Mouse (Mus musculus) liver, embryonic 12.5 days (tissue): Measurements from ENCODE around the gene Bcat1. TPM values are rescaled to one million over a fixed set of nuclear protein-coding genes. Genes with fewer than 3 reads are reported as not detected.
"Not testable (repeated sequence)": the region's sequence is repeated elsewhere in the genome, so short reads cannot be mapped to it uniquely, and the experiment has no call there.

Experiments used
- ATAC-seq: fragments of 200-750 bp; cut with Nextera tagmentation; 2 replicates; pipeline ENCODE4 v1.8.0; 2017; ENCODE audit warnings: moderate number of reproducible peaks, mild to moderate bottlenecking, moderate library complexity
- H3K27ac ChIP-seq: fragments of 300-500 bp; sonication (generic); 2 replicates; pipeline ENCODE4 v1.5.1; 2016; ENCODE audit warnings: mild to moderate bottlenecking
- H3K27me3 ChIP-seq: fragments of 300-500 bp; sonication (generic); replicated peaks from 2 replicates; pipeline ENCODE4 v1.6.1; 2016; ENCODE audit warnings: mild to moderate bottlenecking, moderate library complexity
- H3K36me3 ChIP-seq: fragments of 300-500 bp; sonication (generic); 2 replicates; pipeline ENCODE4 v1.6.1; 2016; ENCODE audit warnings: mild to moderate bottlenecking, moderate library complexity
- H3K4me1 ChIP-seq: fragments of 300-500 bp; sonication (generic); 2 replicates; pipeline ENCODE4 v1.6.1; 2016
- H3K4me2 ChIP-seq: fragments of 300-500 bp; sonication (generic); 2 replicates; pipeline ENCODE4 v1.6.1; 2016; ENCODE audit warnings: mild to moderate bottlenecking, moderate library complexity
- H3K4me3 ChIP-seq: fragments of 300-500 bp; sonication (generic); 2 replicates; pipeline ENCODE4 v1.5.1; 2016; ENCODE audit warnings: mild to moderate bottlenecking, moderate library complexity
- H3K9ac ChIP-seq: fragments of 300-500 bp; sonication (generic); 2 replicates; pipeline ENCODE4 v1.6.1; 2016; ENCODE audit warnings: mild to moderate bottlenecking, moderate library complexity
- H3K9me3 ChIP-seq: fragments of 300-500 bp; sonication (generic); replicated peaks from 2 replicates; pipeline ENCODE4 v1.6.1; 2016; ENCODE audit warnings: mild to moderate bottlenecking, moderate library complexity
- WGBS: fragments of 180-500 bp; shearing (Covaris S2); methylation state at CpG from one replicate; pipeline ENCODE4 v1.1.7; 2016; ENCODE audit not compliant: insufficient replicate concordance; 5-methylcytosine and 5-hydroxymethylcytosine counted together
- polyA plus RNA-seq: library from polyadenylated mRNA; unstranded; fragments of >200 nt; fragmentation: Nextera tagmentation; extraction: Ambion mirVana; gene quantifications from 2 replicates; pipeline ENCODE4 v1.2.1, GENCODE M21; 2016

The Bcat1 gene
- polyA plus RNA-seq, 1 experiment from 2014 or later: 0.93 TPM

DNA sequence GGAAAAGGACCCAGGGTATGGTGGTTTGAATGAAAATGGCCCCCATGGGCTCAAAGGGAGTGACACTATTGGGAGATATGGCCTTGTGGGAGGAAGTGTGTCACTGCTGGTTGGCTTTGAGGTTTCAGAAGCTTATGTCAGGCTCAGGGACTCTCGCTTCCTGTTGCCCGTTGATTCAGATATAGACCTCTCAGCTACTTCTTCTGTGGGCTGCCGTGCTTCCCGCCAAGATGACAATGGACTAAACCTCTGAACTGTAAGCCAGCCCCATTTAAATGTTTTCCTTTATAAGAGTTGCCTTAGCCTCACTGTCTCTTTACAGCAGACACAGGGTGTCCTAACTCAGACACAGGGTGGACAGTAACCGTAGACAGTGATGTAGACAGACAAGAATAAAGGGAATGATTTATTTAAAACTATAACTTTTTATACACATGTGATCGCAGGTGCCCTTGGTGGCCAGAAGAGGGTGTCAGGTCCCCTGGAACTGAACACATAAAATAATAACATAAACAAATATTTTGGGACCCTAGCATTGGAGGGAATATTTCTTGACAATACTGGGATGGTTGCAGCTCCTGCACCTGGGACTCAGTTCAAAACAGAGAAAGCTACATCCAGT, 39.6 kb upstream of the Bcat1 start, which contains the start of gene Lrmp:
Gene Lrmp (plus strand): TSS at position 178 of the 622 bp plus-strand sequence.
- Histone ChIP-seq H3K4me1 (peaks cover 26% of the 10 kb centered on the region), H3K27ac (peak within 1 kb of the TSS; percentile 45), H3K4me2 (peak within 1 kb of the TSS; percentile 34), H3K9me3 (no peaks in the 10 kb centered on the region), H3K36me3 (no peaks in the 10 kb centered on the region), H3K4me3 (no peak within 1 kb of the TSS), H3K27me3 (no peaks in the 10 kb centered on the region), H3K9ac (0 out of 2 replicates have a peak within 1 kb of the TSS, but pooled peaks have one; percentile 17)
- 36% methylated on average over 6 of the region's 6 CpGs for WGBS
- no peak for ATAC-seq

DNA sequence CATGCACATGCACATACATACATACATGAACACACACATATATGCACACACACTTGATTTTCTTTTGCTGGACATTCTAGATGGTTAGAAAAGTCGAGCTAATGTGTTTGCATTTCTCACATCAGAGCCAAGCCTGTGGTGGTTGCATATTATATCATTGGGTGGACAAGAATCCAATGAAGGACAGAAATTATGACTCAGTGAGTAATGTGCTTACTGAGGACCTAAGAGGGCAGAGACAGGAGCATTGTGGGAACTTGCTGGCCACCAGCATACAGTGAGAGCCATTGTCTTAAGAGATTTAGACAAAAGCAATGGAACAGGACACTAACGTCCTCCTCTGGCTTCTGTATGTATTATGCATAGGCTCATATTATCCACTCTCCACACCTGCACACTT, 38.6 kb upstream of the Bcat1 start:
- ATAC-seq: no peak
- H3K4me3 ChIP-seq: no peak overlapping the region
- H3K27ac ChIP-seq: no peak overlapping the region
- no peaks in the 10 kb centered on the region for H3K27me3 ChIP-seq
- no peaks in the 10 kb centered on the region for H3K9me3 ChIP-seq
- peaks cover 19% of the 10 kb centered on the region for H3K4me1 ChIP-seq
- no peaks in the 10 kb centered on the region for H3K36me3 ChIP-seq
- H3K4me2 ChIP-seq: no peak overlapping the region
- H3K9ac ChIP-seq: no peak overlapping the region
- 55% methylated on average over 2 of the region's 2 CpGs for WGBS

DNA sequence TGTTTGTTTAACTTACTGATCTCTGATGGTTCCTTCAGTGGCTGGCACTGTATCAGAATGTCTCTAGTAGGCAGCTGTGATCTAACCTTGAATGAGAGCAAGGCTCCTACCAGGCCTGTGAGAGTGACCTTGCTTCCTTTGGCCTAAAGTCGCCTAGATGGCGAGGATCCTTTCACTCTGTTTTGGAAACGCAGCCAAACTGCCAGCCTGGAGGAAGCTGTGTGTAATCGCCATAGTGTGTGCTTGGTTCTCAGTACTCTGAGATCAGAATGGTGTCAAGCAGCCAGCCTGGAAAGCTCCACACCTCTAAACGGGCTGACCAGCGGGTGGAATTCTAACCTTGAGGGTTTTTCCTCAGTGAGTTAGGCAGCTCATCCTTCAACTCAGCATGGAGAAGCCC, 36.9 kb upstream of the Bcat1 start:
- WGBS: 52% methylated on average over 6 of the region's 6 CpGs
- H3K4me3 ChIP-seq: no peak overlapping the region
- no peak for ATAC-seq
- no peak overlapping the region for H3K9ac ChIP-seq
- no peak overlapping the region for H3K27ac ChIP-seq
- peaks cover 19% of the 10 kb centered on the region for H3K4me1 ChIP-seq
- H3K36me3 ChIP-seq: no peaks in the 10 kb centered on the region
- H3K4me2 ChIP-seq: no peak overlapping the region
- no peaks in the 10 kb centered on the region for H3K9me3 ChIP-seq
- H3K27me3 ChIP-seq: no peaks in the 10 kb centered on the region

DNA sequence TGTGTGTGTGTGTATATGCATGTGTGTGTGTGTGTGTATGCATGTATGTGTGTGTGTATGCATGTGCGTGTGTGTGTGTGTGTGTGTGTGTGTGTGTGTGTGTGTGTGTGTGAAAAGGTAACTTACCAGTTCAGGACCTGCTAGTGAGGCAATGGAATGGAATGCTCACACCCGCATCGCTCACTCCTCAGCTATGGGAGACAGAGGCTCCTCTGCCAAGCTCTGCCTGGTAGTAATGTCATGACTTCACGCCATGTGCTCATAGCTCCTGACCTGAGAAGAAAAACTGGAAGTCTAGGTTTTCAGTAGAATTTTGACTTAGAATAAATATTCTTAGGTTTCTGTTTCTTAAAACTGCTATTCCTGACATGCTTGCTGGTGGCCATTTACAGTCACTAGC, 34.8 kb upstream of the Bcat1 start:
- Histone ChIP-seq H3K4me1 (peaks cover 6% of the 10 kb centered on the region; the same call in 1 of the 2 replicates), H3K27me3 (no peaks in the 10 kb centered on the region), H3K4me3 (no peak overlapping the region), H3K9ac (no peak overlapping the region), H3K27ac (no peak overlapping the region), H3K9me3 (no peaks in the 10 kb centered on the region), H3K36me3 (no peaks in the 10 kb centered on the region), H3K4me2 (no peak overlapping the region)
- no peak for ATAC-seq
- 91% methylated on average over 3 of the region's 4 CpGs for WGBS

DNA sequence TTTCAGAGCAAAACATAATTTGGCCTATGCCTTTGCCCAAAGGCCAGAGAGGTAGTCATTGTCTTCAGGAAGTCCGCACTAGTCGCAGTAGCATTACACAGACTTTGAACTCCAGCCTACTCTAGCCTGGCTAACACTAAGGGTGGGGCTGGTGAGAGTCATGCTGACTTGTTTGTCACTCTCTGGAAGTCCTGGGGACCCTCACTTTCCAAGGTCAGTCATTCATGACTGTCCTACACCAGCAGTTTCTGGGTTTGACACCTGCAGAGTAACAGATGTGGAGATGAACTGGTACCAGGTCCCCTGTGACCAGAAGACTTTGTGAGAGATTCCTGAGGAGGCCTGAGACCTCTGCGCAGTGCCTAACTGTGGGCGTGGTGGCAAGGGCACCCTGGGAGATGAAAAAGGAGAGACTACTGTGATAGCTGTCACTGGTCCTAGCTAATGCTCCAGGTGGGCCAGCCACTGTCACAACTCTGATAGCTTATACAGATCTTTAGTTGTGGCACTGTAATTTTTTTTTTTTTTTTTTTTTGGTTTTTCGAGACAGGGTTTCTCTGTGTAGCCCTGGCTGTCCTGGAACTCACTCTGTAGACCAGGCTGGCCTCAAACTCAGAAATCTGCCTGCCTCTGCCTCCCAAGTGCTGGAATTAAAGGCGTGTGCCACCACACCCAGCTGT, 30.3 kb upstream of the Bcat1 start:
- Histone ChIP-seq H3K4me3 (no peak overlapping the region), H3K36me3 (no peaks in the 10 kb centered on the region), H3K27me3 (no peaks in the 10 kb centered on the region), H3K27ac (no peak overlapping the region), H3K9me3 (no peaks in the 10 kb centered on the region), H3K9ac (no peak overlapping the region), H3K4me2 (no peak overlapping the region), H3K4me1 (peaks cover 3% of the 10 kb centered on the region; the same call in 1 of the 2 replicates)
- no peak for ATAC-seq
- WGBS: 72% methylated on average over 6 of the region's 6 CpGs

DNA sequence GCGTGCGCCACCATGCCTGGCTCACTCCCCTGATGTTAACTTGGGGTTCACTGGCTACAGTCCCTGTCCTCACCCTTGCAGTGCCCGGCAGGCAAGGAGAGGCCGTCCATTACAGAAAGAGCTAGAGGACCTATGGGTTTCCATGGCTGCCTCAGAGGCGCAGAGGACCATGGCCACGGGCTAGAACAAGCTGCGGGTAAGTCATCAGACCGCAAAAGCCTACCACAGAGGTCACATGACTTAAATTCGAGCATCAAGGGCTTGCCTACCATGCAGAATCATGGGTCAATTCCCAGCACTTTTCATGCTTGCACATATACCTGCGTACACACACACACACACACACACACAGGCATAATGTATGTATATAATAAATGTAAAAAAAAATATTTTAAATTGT, 29.5 kb upstream of the Bcat1 start:
- Histone ChIP-seq H3K4me3 (no peak overlapping the region), H3K4me1 (peaks cover 3% of the 10 kb centered on the region; the same call in 1 of the 2 replicates), H3K4me2 (no peak overlapping the region), H3K9ac (no peak overlapping the region), H3K9me3 (no peaks in the 10 kb centered on the region), H3K27ac (no peak overlapping the region), H3K27me3 (no peaks in the 10 kb centered on the region), H3K36me3 (no peaks in the 10 kb centered on the region)
- ATAC-seq: no peak
- 78% methylated on average over 10 of the region's 10 CpGs for WGBS

DNA sequence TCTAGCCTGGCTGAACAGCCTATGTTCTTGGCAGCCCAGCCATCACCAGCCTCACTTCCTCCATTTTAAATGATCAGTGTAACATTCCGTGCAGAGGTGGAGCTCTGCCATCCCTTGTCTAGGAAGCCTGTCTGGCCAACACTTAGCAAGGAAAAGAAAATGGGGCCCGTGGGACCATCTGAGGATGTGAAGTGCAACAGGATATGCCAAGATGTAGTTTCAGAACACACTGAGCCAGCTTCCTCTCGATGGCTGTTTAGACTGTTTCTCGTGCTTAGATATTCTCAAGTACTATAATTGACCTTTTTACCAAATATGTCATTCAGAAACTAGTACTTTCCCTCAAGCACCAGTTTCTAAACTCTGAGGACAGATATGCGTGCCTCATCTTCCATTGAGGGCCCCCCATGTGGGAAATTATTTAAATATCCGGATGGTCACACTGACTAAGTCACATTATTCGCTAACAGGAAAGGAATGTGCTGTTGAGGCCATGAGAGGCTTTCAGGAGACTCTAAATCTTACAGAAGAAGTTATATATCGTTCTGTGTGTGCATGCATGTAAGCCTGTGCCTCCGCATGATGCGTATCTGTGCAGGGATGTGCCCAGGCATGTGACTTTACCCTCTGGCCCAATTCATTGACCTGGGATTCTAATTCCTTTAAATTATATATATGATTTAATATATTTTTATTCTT, 28.4 kb upstream of the Bcat1 start:
- H3K27ac ChIP-seq: no peak overlapping the region

DNA sequence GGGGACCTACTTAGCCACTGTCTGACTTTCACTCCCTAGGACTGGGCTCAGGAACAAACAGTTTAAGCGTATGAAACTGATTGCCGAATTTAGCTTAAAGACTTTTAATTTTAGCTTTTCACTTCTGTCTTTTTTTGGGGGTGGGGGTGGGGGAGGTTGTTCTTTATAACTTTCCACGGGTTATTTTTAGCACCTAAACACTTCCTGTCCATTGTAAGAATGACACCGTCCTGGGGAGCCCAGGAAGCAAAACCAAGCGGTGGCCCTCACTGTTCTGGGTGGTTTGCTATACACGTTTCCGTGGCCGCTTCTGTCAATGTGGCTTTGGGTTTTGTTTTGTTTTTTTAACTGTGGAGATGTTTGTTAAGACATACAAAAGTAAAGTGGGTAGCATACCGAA, 24.9 kb upstream of the Bcat1 start:
- no peak overlapping the region for H3K9ac ChIP-seq
- no peaks in the 10 kb centered on the region for H3K27me3 ChIP-seq
- WGBS: 27% methylated on average over 9 of the region's 9 CpGs
- peaks cover 5% of the 10 kb centered on the region; the same call in 1 of the 2 replicates for H3K4me1 ChIP-seq
- H3K27ac ChIP-seq: no peak overlapping the region
- no peak overlapping the region for H3K4me2 ChIP-seq
- no peaks in the 10 kb centered on the region for H3K36me3 ChIP-seq
- no peaks in the 10 kb centered on the region for H3K9me3 ChIP-seq
- no peak for ATAC-seq
- H3K4me3 ChIP-seq: no peak overlapping the region

More for the DNA sequence above, 28.4 kb upstream of the Bcat1 start:
- Histone ChIP-seq H3K4me2 (no peak overlapping the region), H3K9ac (no peak overlapping the region), H3K9me3 (no peaks in the 10 kb centered on the region), H3K4me1 (peaks cover 5% of the 10 kb centered on the region; the same call in 1 of the 2 replicates), H3K27me3 (no peaks in the 10 kb centered on the region), H3K4me3 (no peak overlapping the region), H3K36me3 (no peaks in the 10 kb centered on the region)
- WGBS: 75% methylated on average over 10 of the region's 10 CpGs
- ATAC-seq: no peak

DNA sequence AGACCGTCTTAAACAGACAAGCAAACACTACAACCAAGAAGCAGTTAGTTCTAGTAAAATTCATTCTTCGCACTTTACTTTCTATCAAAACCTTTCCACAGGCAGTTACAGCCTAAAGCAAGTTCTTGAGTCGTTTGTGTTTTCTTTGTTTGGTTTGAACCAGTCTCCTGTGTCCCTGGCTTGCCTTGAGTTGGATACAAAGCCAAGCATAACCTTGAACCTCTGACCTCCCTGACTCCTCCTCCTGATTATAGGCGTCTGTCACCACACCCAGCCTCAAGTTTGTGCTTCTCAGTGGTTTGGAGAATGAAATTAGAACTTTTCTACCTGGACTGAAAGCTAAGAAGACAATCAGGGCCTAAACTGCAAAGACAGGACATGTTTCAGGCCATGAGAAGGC, 18.4 kb upstream of the Bcat1 start:
- Histone ChIP-seq H3K27me3 (no peaks in the 10 kb centered on the region), H3K4me3 (no peak overlapping the region), H3K27ac (no peak overlapping the region), H3K9me3 (no peaks in the 10 kb centered on the region), H3K4me2 (no peak overlapping the region), H3K4me1 (peaks cover 15% of the 10 kb centered on the region), H3K36me3 (no peaks in the 10 kb centered on the region), H3K9ac (no peak overlapping the region)
- ATAC-seq: no peak
- 58% methylated on average over 4 of the region's 4 CpGs for WGBS

DNA sequence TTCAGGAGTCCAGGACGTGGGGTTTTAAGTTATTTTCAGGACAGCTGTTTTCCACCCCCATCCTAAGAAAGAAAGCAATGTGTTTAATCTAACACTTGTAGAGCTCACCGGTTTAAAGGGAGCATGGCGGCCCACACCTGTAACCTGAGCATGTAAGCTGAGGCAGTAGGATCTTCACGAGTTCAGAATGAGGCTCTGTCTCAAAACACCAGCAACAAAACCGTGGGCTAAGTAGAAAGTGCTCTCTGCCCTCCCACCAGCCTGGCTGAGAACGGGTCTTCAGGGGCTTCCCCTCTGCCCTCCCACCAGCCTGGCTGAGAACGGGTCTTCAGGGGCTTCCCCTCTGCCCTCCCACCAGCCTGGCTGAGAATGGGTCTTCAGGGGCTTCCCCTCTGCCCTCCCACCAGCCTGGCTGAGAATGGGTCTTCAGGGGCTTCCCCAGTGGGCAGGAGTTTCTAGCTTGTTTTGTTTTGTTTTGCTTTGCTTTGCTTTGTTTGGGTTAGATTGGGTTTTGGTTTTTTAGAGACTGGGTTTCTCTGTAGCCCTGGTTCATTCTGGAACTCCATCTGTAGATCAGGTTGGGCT, 17.1 kb upstream of the Bcat1 start:
- peaks cover 23% of the 10 kb centered on the region for H3K4me1 ChIP-seq
- H3K27ac ChIP-seq: not testable (repeated sequence)
- 48% methylated on average over 7 of the region's 7 CpGs for WGBS

DNA sequence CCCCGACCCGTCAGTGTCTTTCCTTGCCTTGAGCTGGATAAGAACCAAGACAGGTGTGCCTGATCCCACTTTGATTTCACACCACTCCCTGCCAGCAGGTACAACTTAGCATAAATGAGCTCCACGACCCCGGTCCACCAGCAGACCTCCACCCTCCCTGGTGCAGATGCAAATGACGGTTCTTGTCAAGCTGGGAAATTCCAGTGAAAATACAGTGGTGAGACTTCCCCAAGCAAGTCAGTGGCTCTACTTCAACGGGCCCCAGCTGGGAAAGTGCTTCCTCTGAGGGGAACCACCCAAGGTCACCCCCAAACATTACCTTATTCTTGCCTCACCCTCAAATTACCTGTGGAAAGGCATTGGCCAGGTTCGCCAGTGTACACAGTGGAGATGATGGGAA, 16.0 kb upstream of the Bcat1 start:
- ATAC-seq: no peak
- H3K4me2 ChIP-seq: no peak overlapping the region
- H3K27me3 ChIP-seq: no peaks in the 10 kb centered on the region
- H3K9ac ChIP-seq: no peak overlapping the region
- no peak overlapping the region for H3K27ac ChIP-seq
- H3K9me3 ChIP-seq: no peaks in the 10 kb centered on the region
- H3K4me3 ChIP-seq: no peak overlapping the region
- WGBS: 67% methylated on average over 7 of the region's 7 CpGs
- no peaks in the 10 kb centered on the region for H3K36me3 ChIP-seq
- peaks cover 23% of the 10 kb centered on the region for H3K4me1 ChIP-seq

More for the DNA sequence above, 17.1 kb upstream of the Bcat1 start:
- H3K9ac ChIP-seq, H3K36me3 ChIP-seq, H3K9me3 ChIP-seq, ATAC-seq, H3K27me3 ChIP-seq, H3K4me2 ChIP-seq, H3K4me3 ChIP-seq: not testable (repeated sequence)

DNA sequence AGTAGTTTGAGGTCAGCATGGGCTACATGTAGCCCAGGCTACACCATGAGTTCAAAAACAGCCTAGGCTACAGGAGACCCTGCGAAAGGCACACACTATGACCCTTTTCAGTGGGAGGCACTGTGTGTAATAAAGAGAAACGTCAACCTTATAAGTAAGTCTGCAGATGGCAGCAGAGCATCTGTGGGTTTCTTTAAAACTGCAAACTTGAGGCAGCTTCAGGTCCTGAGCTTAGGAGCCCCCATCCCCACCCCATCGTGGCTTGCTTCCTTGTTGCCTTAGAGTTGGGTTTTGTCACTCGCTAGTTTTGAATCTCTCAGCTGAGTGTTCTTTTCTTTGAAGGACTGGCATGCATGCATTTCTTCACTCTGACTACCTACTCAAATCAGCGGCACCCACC, 14.9 kb upstream of the Bcat1 start:
- Histone ChIP-seq H3K4me3 (no peak overlapping the region), H3K4me2 (no peak overlapping the region), H3K9me3 (no peaks in the 10 kb centered on the region), H3K9ac (no peak overlapping the region), H3K4me1 (peaks cover 23% of the 10 kb centered on the region), H3K36me3 (no peaks in the 10 kb centered on the region), H3K27me3 (no peaks in the 10 kb centered on the region), H3K27ac (no peak overlapping the region)
- ATAC-seq: no peak
- WGBS: 46% methylated on average over 5 of the region's 5 CpGs
